Mouse (Mus musculus) neural tube, embryonic 12.5 days (tissue): ENCODE data around the gene Camk2d. TPM values are rescaled to one million over a fixed set of nuclear protein-coding genes. Genes with fewer than 3 reads are reported as not detected.

Source experiments
- ATAC-seq: fragments of 200-750 bp; cut with Nextera tagmentation; 2 replicates; pipeline ENCODE4 v1.8.0; 2017; ENCODE audit warnings: low read depth, mild to moderate bottlenecking, moderate TSS enrichment, moderate library complexity; ENCODE audit not compliant: low FRiP score
- H3K27ac ChIP-seq: fragments of 300-500 bp; sonication (generic); 2 replicates; pipeline ENCODE4 v1.5.1; 2016
- H3K27me3 ChIP-seq: fragments of 300-500 bp; sonication (generic); replicated peaks from 2 replicates; pipeline ENCODE4 v1.6.1; 2016; ENCODE audit warnings: mild to moderate bottlenecking
- H3K36me3 ChIP-seq: fragments of 300-500 bp; sonication (generic); 2 replicates; pipeline ENCODE4 v1.6.1; 2016; ENCODE audit warnings: mild to moderate bottlenecking
- H3K4me1 ChIP-seq: fragments of 300-500 bp; sonication (generic); 2 replicates; pipeline ENCODE4 v1.6.1; 2016
- H3K4me2 ChIP-seq: fragments of 300-500 bp; sonication (generic); replicated peaks from 2 replicates; pipeline ENCODE4 v1.6.1; 2016; ENCODE audit warnings: mild to moderate bottlenecking
- H3K4me3 ChIP-seq: fragments of 300-500 bp; sonication (generic); 2 replicates; pipeline ENCODE4 v1.5.1; 2016
- H3K9ac ChIP-seq: fragments of 300-500 bp; sonication (generic); 2 replicates; pipeline ENCODE4 v1.6.1; 2016; ENCODE audit warnings: mild to moderate bottlenecking
- H3K9me3 ChIP-seq: fragments of 300-500 bp; sonication (generic); 2 replicates; pipeline ENCODE4 v1.6.1; 2016; ENCODE audit warnings: mild to moderate bottlenecking
- WGBS: fragments of 180-500 bp; shearing (Covaris S2); methylation state at CpG from one replicate; pipeline ENCODE4 v1.1.7; 2016; 5-methylcytosine and 5-hydroxymethylcytosine counted together
- polyA plus RNA-seq: library from polyadenylated mRNA; unstranded; fragments of >200 nt; fragmentation: Nextera tagmentation; extraction: Ambion mirVana; gene quantifications from 2 replicates; pipeline ENCODE4 v1.2.1, GENCODE M21; 2016

Gene Camk2d
- polyA plus RNA-seq, 1 experiment from 2014 or later, result 31.4 TPM

- Histone ChIP-seq H3K9me3 (no peaks in the 10 kb centered on the region), H3K9ac (no peak overlapping the region), H3K4me1 (no peaks in the 10 kb centered on the region), H3K36me3 (no peaks in the 10 kb centered on the region), H3K27me3 (no peaks in the 10 kb centered on the region), H3K27ac (no peak overlapping the region), H3K4me3 (no peak overlapping the region), H3K4me2 (no peak overlapping the region)
- no peak for ATAC-seq
Measured at GRCm38 (mm10) chr3:126860442-126860841, 264.3 kb downstream of the Camk2d start.

GRCm38 (mm10) chr3:126869561-126869960, 273.5 kb downstream of the Camk2d start:
- H3K27me3 ChIP-seq, result no peaks in the 10 kb centered on the region
- no peak overlapping the region for H3K4me2 ChIP-seq
- no peaks in the 10 kb centered on the region for H3K36me3 ChIP-seq
- 61% methylated on average over 3 of the region's 3 CpGs for WGBS
- no peaks in the 10 kb centered on the region for H3K9me3 ChIP-seq
- H3K9ac ChIP-seq, result no peak overlapping the region
- H3K4me1 ChIP-seq, result no peaks in the 10 kb centered on the region
- no peak overlapping the region for H3K4me3 ChIP-seq
- ATAC-seq, result no peak
- H3K27ac ChIP-seq, result no peak overlapping the region

GRCm38 (mm10) chr3:126870688-126871087, 274.6 kb downstream of the Camk2d start:
- Histone ChIP-seq H3K4me2 (no peak overlapping the region), H3K36me3 (no peaks in the 10 kb centered on the region), H3K27me3 (no peaks in the 10 kb centered on the region), H3K4me3 (no peak overlapping the region), H3K4me1 (no peaks in the 10 kb centered on the region), H3K27ac (no peak overlapping the region), H3K9me3 (no peaks in the 10 kb centered on the region), H3K9ac (no peak overlapping the region)
- ATAC-seq, result no peak
- 87% methylated on average over 1 of the region's 1 CpGs for WGBS

GRCm38 (mm10) chr3:126878233-126878632, 282.1 kb downstream of the Camk2d start:
- no peak overlapping the region for H3K4me2 ChIP-seq
- 51% methylated on average over 1 of the region's 1 CpGs for WGBS
- no peaks in the 10 kb centered on the region for H3K36me3 ChIP-seq
- no peak overlapping the region for H3K4me3 ChIP-seq
- no peak for ATAC-seq
- H3K27ac ChIP-seq, result no peak overlapping the region
- no peak overlapping the region for H3K9ac ChIP-seq
- H3K27me3 ChIP-seq, result no peaks in the 10 kb centered on the region
- H3K4me1 ChIP-seq, result no peaks in the 10 kb centered on the region
- no peaks in the 10 kb centered on the region for H3K9me3 ChIP-seq

GRCm38 (mm10) chr3:126886090-126886489, 290.0 kb downstream of the Camk2d start:
- no peaks in the 10 kb centered on the region for H3K4me1 ChIP-seq
- H3K4me2 ChIP-seq, result no peak overlapping the region
- H3K27me3 ChIP-seq, result no peaks in the 10 kb centered on the region
- 66% methylated on average over 4 of the region's 4 CpGs for WGBS
- no peaks in the 10 kb centered on the region for H3K9me3 ChIP-seq
- no peak overlapping the region for H3K9ac ChIP-seq
- H3K27ac ChIP-seq, result no peak overlapping the region
- H3K4me3 ChIP-seq, result no peak overlapping the region
- ATAC-seq, result no peak
- no peaks in the 10 kb centered on the region for H3K36me3 ChIP-seq

- no peak overlapping the region for H3K9ac ChIP-seq
- 23% methylated on average over 4 of the region's 4 CpGs for WGBS
- no peaks in the 10 kb centered on the region for H3K36me3 ChIP-seq
- peak; percentile 63 for ATAC-seq
- no peak overlapping the region for H3K4me3 ChIP-seq
- H3K4me2 ChIP-seq, result no peak overlapping the region
- no peaks in the 10 kb centered on the region for H3K4me1 ChIP-seq
- no peaks in the 10 kb centered on the region for H3K9me3 ChIP-seq
- no peak overlapping the region for H3K27ac ChIP-seq
- no peaks in the 10 kb centered on the region for H3K27me3 ChIP-seq
Measured at GRCm38 (mm10) chr3:126886644-126887043, 290.5 kb downstream of the Camk2d start.

Other genes with a start within 250 kb of the Camk2d start
- 0.41 and 0.52 TPM in 2 replicates for gene Arsj, start 232.6 kb upstream of the Camk2d start, polyA plus RNA-seq